Mouse (Mus musculus) heart, postnatal 36 days (tissue): ENCODE results near the gene Ndufs6. TPM values are rescaled to one million over a fixed set of nuclear protein-coding genes. Genes with fewer than 3 reads are reported as not detected.

Source experiments
- total RNA-seq, 2 experiments: library from RNA; stranded (reverse); gene quantifications; 2 replicates each; pipeline ENCODE4 v1.2.3; 2021

Ndufs6 gene
- total RNA-seq, 2 experiments from 2014 or later, result 1,205 to 1,240 TPM

Other genes with a start within 250 kb of the Ndufs6 start
- gene Irx4, start 68.1 kb downstream of the Ndufs6 start, total RNA-seq, result 10 to 100 TPM; 20.8 to 31.9 TPM
- 10 to 100 TPM; 50.3 to 54.0 TPM for gene Mrpl36, start within 50 bp of the Ndufs6 start, total RNA-seq
- gene Lpcat1, start 138.7 kb upstream of the Ndufs6 start, total RNA-seq, result 1 to 10 TPM; 7.0 to 9.4 TPM
- not detected for gene Slc6a3, start 208.2 kb upstream of the Ndufs6 start, total RNA-seq